Mouse (Mus musculus) frontal cortex, postnatal 36 days (tissue): ENCODE data around the gene Snx18.

Source experiments
- DNase-seq, 2 experiments: peaks; one replicate each; pipeline ENCODE4 v3.0.0; 2022; ENCODE audit warnings: low spot score in 2 of 2

Gene Snx18

GRCm38 (mm10) chr13:113566951-113567350 is 51.4 kb downstream of the Snx18 start:
- no peak for DNase-seq

GRCm38 (mm10) chr13:113566411-113566810 is 52.0 kb downstream of the Snx18 start:
- DNase-seq = no peak

GRCm38 (mm10) chr13:113559646-113560045 is 58.7 kb downstream of the Snx18 start:
- no peak for DNase-seq

- DNase-seq = no peak
These were observed 61.8 kb downstream of the Snx18 start for GRCm38 (mm10) chr13:113556538-113556937.

DNA sequence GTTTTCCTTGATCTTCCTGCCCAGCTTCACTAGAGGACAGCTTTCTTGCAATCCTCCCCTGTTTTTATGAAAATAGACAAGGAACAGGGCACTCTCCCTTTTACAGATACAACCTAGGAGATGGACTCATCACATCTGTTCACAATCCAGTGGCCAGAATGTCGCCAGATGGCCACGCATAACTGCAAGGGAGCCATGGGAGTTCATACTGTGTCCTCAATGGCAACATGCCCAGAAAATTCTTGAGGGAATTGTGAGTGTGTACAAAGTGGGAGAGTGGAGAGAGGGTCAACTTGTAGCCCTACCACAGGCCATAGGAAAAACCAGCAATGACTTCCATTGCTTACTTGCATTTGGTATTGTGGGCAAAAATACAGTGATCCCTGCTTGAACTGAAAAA is 63.1 kb downstream of the Snx18 start:
- DNase-seq = no peak

DNA sequence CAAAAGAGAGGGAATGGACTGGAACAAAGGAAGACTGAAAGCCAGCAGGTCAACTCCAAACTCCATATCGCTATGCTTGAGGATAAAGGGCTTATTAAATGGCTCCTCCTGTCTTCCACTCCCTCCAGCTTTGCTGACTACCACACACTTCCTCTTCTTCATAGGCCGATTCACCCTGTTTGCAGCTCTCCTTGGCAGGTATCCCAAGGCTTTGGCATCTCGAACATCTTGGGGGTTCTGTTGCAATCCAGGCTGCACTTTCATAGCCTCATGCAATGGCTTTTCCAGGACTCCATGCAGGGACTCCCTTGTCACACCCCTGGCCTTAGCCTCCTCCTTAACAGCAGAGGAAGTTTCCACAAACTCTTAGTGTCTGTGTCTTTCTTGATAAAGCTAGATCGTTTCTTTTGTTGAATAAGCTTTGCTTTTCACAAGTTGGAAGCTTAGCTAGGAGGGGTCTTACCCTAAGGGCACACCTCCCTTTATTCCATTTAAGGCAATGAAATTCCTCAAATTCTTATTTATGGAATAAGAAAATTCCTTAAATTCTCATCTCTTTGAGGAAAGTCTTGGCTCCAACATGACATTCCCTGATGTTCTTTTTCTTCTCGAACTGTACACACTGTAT is 64.6 kb downstream of the Snx18 start:
- DNase-seq = no peak

DNA sequence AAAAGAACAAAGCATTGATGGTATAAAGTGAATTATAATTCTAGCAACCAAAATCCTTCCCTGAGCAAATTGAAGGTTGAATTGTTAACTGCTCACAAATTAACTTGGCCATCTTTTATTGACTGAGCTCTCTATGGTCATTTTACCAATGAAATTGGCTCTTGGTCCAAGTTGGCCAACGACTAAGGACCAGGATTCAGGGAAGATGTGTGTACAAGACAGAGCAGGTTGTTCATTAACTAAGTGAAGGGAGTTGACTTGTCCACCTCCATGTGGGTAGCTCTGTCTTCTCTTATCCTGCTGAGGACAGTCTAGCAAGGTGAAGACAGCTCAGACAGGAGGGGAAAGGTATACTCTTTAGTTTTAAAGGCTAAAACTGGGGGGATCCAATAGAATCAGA is 66.0 kb downstream of the Snx18 start:
- no peak for DNase-seq

- no peak for DNase-seq
These were observed 67.3 kb downstream of the Snx18 start for GRCm38 (mm10) chr13:113550866-113551565.

GRCm38 (mm10) chr13:113549021-113549420 is 69.3 kb downstream of the Snx18 start:
- no peak for DNase-seq

DNA sequence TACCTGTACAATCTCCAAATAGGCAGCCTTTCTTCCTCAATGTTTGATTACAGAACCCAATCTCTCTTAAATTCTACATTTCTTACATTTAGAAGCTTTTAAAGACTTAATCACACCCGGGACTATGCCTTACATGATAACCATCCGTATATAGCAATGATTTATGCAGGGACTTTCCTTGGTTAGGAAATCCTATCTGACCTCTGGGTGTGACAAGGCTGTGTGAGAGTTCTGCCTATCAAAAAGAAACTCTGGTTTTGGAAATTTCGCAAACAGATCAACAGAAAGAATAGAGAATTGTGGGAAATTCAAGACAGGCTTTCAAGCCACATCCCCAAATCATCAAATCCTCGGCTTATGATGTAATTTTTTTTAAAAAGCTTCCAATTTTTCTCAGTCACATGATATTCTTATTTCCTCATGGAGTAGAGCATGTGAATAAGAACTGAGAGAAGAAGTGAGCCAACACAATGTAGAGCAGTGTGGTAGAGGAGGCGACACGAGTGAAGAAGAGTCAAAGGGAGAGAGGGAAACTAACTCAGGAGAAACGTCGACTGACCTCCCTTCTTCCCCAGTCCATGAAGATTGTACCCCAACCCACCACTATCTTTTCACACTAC is 70.4 kb downstream of the Snx18 start:
- DNase-seq = no peak

DNA sequence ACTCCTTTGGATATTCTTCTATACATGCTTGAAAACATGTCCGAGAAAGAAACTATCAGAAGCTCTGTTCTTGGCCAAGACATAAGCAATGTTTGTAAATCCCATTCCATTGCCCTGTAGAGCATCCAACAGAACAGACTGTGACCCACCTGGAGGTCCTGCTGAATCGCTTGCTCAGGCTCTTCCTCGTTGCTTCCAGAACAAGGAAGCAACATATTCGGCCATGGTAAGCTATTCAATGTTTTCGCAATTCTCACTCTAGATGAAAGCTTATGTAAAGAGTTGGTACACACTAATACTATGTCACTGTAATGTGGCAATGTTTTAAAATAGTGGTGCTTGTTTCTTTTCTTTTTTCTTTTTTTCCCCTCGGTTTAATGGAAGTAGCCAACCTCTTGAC is 76.0 kb downstream of the Snx18 start:
- no peak for DNase-seq
